Mouse (Mus musculus) hindbrain, postnatal 0 days (tissue): ENCODE results near the gene Rapgefl1. TPM values are rescaled to one million over a fixed set of nuclear protein-coding genes. Genes with fewer than 3 reads are reported as not detected.
A peak's percentile ranks its signal among the peaks of the same experiment; 100 is the strongest.

Experiments
- ATAC-seq: fragments of 200-750 bp; cut with Nextera tagmentation; 2 replicates; pipeline ENCODE4 v1.8.0; 2017; ENCODE audit warnings: mild to moderate bottlenecking, moderate TSS enrichment, moderate library complexity
- DNase-seq: peaks from one replicate; pipeline ENCODE4 v3.0.0-alpha.2; 2015; ENCODE audit warnings: low spot score
- H3K27ac ChIP-seq: fragments of 300-500 bp; sonication (generic); 2 replicates; pipeline ENCODE4 v1.5.1; 2014; ENCODE audit warnings: mild to moderate bottlenecking
- H3K27me3 ChIP-seq: fragments of 300-500 bp; sonication (generic); 2 replicates; pipeline ENCODE4 v1.6.1; 2014; ENCODE audit warnings: low read length, mixed read lengths; ENCODE audit not compliant: insufficient read depth
- H3K36me3 ChIP-seq: fragments of 300-500 bp; sonication (generic); 2 replicates; pipeline ENCODE4 v1.6.1; 2014; ENCODE audit warnings: low read length, mixed read lengths; ENCODE audit not compliant: insufficient read depth
- H3K4me1 ChIP-seq: fragments of 300-500 bp; sonication (generic); 2 replicates; pipeline ENCODE4 v1.6.1; 2014; ENCODE audit warnings: antibody characterized with exemption, low read length, mixed read lengths; ENCODE audit not compliant: insufficient read depth
- H3K4me2 ChIP-seq: fragments of 300-500 bp; sonication (generic); 2 replicates; pipeline ENCODE4 v1.6.1; 2014; ENCODE audit warnings: low read depth, mild to moderate bottlenecking, low read length, moderate library complexity, mixed read lengths
- H3K4me3 ChIP-seq: fragments of 300-500 bp; sonication (generic); 2 replicates; pipeline ENCODE4 v1.5.1; 2014; ENCODE audit warnings: low read length
- H3K9ac ChIP-seq: fragments of 300-500 bp; sonication (generic); replicated peaks from 2 replicates; pipeline ENCODE4 v1.6.1; 2014; ENCODE audit warnings: mild to moderate bottlenecking, low read length, moderate library complexity, mixed read lengths
- H3K9me3 ChIP-seq: fragments of 300-500 bp; sonication (generic); 2 replicates; pipeline ENCODE4 v1.6.1; 2016; ENCODE audit warnings: low read length, mixed read lengths
- CTCF ChIP-seq: IDR thresholded peaks from 2 replicates; pipeline ENCODE4 v1.5.1; 2016; ENCODE audit warnings: antibody characterized with exemption, control low read depth, low read depth
- WGBS: fragments of 180-500 bp; shearing (Covaris S2); extraction: QIAGEN DNeasy Blood & Tissue Kit; methylation state at CpG from one replicate; pipeline ENCODE4 v1.1.7; 2014; 5-methylcytosine and 5-hydroxymethylcytosine counted together
- polyA plus RNA-seq: library from polyadenylated mRNA; unstranded; fragments of >200 nt; fragmentation: Nextera tagmentation; extraction: Ambion mirVana; gene quantifications from 2 replicates; pipeline ENCODE4 v1.2.1, GENCODE M21; 2015
- total RNA-seq: library from RNA; depleted of rRNA; stranded (reverse); fragments of >200 nt; gene quantifications from 2 replicates; pipeline ENCODE4 v1.2.3, GENCODE M21; 2014; rRNA removed

Gene Rapgefl1
- 29.5 and 44.1 TPM in 2 replicates for total RNA-seq
- polyA plus RNA-seq: 11.0 TPM in 2 replicates

- peak; percentile 89 for DNase-seq
- Histone ChIP-seq H3K9me3 (no peaks in the 10 kb centered on the region), H3K4me1 (peaks cover 12% of the 10 kb centered on the region), H3K4me2 (peak within 1 kb of the TSS; percentile 90), H3K4me3 (peak within 1 kb of the TSS; percentile 81), H3K27me3 (no peaks in the 10 kb centered on the region), H3K36me3 (peaks cover 22% of the 10 kb centered on the region), H3K9ac (peak within 1 kb of the TSS; percentile 90), H3K27ac (peak within 1 kb of the TSS; percentile 78)
- TF ChIP-seq CTCF: no peak
- ATAC-seq: peak; percentile 92
- WGBS: under 1% methylated on average over 40 of the region's 48 CpGs
These were observed at the start of gene Rapgefl1 for GRCm38 (mm10) chr11:98836651-98837141. Gene Rapgefl1 (plus strand): TSS chr11:98836785.

GRCm38 (mm10) chr11:98787229-98787628, 49.4 kb upstream of the Rapgefl1 start:
- no peak for TF ChIP-seq CTCF
- H3K9me3 ChIP-seq: no peaks in the 10 kb centered on the region
- H3K4me2 ChIP-seq: no peak overlapping the region
- 31% methylated on average over 7 of the region's 7 CpGs for WGBS
- DNase-seq (no peak), ATAC-seq (no peak)
- H3K27ac ChIP-seq: peak overlapping the region; percentile 87
- H3K4me3 ChIP-seq: no peak overlapping the region
- no peaks in the 10 kb centered on the region for H3K27me3 ChIP-seq
- H3K9ac ChIP-seq: no peak overlapping the region
- no peaks in the 10 kb centered on the region for H3K36me3 ChIP-seq
- H3K4me1 ChIP-seq: peaks cover 22% of the 10 kb centered on the region

GRCm38 (mm10) chr11:98787691-98788090, 48.9 kb upstream of the Rapgefl1 start:
- Histone ChIP-seq H3K4me3 (no peak overlapping the region), H3K36me3 (no peaks in the 10 kb centered on the region), H3K27me3 (no peaks in the 10 kb centered on the region), H3K9me3 (no peaks in the 10 kb centered on the region), H3K27ac (no peak overlapping the region), H3K4me2 (no peak overlapping the region), H3K4me1 (peaks cover 18% of the 10 kb centered on the region; the same call in 1 of the 2 replicates), H3K9ac (no peak overlapping the region)
- TF ChIP-seq CTCF: peak; percentile 59
- no peak for DNase-seq
- no peak for ATAC-seq
- WGBS: 96% methylated on average over 1 of the region's 1 CpGs

DNA sequence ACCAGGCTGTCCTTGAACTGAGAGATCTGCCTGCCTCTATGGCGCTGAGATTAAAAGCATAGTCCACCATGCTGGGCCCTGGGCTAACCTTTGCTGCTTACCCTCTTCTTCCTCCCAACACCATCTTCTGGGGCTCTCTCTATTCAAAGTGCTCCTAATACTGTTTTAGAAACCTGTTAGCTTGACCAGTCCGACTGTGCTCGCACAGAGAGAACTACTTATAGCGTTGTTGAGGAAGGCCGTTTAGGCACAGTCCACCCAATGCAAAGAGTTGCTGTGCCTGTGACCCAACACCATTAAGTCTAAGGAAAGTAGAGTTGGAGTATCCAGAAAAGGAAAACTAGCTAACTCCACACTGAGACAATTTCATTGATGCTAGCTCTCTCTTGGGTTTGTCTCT, 48.4 kb upstream of the Rapgefl1 start:
- Histone ChIP-seq H3K27me3 (no peaks in the 10 kb centered on the region), H3K36me3 (no peaks in the 10 kb centered on the region), H3K4me1 (peaks cover 18% of the 10 kb centered on the region; the same call in 1 of the 2 replicates), H3K4me3 (no peak overlapping the region), H3K27ac (peak overlapping the region; percentile 78; the same call in 1 of the 2 replicates), H3K4me2 (0 out of 2 replicates have a peak overlapping the region, but pooled peaks have one; percentile 87), H3K9ac (0 out of 2 replicates have a peak overlapping the region, but pooled peaks have one; percentile 14), H3K9me3 (no peaks in the 10 kb centered on the region)
- ATAC-seq (no peak), DNase-seq (no peak)
- TF ChIP-seq CTCF: no peak
- WGBS: 91% methylated on average over 5 of the region's 5 CpGs

DNA sequence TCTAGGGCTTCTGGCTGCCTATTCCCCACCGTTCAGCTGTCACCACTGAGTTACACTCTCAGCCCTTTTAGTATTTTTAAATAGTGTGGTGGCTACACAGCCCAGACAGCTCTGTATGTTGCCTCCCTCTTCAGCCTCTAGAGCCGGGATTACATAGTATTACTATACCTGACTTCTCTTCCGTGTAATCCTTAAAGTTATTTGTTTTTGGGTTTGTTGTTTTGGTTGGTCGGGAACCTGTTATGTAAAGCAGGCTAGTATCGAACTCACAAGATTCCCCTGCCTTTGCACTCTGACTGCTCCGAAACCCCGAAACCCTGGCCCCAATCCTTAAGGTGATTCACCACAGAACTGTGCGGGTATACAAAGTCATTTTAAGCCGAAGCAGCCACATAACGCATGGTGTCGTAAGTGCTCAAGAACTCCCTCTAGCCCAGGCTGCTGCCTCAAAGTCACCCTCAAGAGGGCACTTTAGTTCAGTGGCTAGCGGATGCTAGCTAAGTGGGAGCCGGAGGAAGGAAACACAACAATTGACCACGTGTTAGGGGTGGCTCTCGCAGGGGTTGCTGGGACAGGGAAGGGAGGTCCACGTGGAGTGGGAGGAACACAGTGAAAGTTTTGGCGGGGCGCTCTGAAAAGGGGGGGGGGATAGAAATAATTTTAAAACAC, 47.9 kb upstream of the Rapgefl1 start:
- Histone ChIP-seq H3K27ac (peak overlapping the region; percentile 78), H3K9ac (peak overlapping the region; percentile 28; the same call in 1 of the 2 replicates), H3K9me3 (no peaks in the 10 kb centered on the region), H3K27me3 (no peaks in the 10 kb centered on the region), H3K4me1 (peaks cover 19% of the 10 kb centered on the region; the same call in 1 of the 2 replicates), H3K36me3 (no peaks in the 10 kb centered on the region), H3K4me2 (peak overlapping the region; percentile 87), H3K4me3 (peak overlapping the region; percentile 42)
- ATAC-seq (peak; percentile 87), DNase-seq (peak; percentile 95)
- TF ChIP-seq CTCF: peak; percentile 86
- WGBS: 11% methylated on average over 18 of the region's 18 CpGs

DNA sequence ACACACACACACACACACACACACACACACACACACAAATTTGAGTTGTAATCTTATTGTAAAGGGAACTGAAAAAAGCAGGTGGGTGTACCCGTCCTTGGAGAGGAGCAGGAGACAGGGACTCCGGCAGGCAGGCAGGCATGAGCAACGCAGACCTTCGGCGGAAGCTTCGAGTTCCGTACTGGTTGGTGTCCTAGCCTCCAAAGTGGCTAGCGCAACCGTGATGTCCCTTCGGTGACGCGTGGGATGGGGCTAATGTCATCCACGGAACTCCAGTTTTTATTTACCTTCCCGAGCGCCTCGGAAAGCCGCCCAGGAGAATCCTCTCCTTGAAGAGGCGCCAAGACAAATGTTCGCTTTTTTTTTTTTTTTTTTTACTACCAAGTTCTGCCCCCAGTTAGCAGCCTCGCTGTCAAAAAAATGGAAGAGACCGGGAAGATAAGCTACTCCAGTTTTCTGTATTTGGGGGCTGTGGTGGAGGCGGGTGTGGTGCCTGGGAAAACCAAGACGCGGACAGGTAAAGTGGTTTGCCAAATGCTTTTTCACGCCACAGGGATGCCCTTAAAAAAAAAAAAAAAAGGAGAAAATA, 47.3 kb upstream of the Rapgefl1 start:
- TF ChIP-seq CTCF: no peak
- Histone ChIP-seq H3K27ac (no peak overlapping the region), H3K4me3 (peak overlapping the region; percentile 42), H3K4me2 (peak overlapping the region; percentile 87), H3K4me1 (peaks cover 19% of the 10 kb centered on the region; the same call in 1 of the 2 replicates), H3K9ac (peak overlapping the region; percentile 28; the same call in 1 of the 2 replicates), H3K36me3 (no peaks in the 10 kb centered on the region), H3K27me3 (no peaks in the 10 kb centered on the region), H3K9me3 (no peaks in the 10 kb centered on the region)
- WGBS: 2% methylated on average over 25 of the region's 25 CpGs
- ATAC-seq (peak; percentile 18; the same call in 1 of the 2 replicates), DNase-seq (no peak)
